Mouse (Mus musculus) limb, embryonic 10.5 days (tissue): ENCODE data around the gene Efcab12. TPM values are rescaled to one million over a fixed set of nuclear protein-coding genes. Genes with fewer than 3 reads are reported as not detected.
"Not testable (repeated sequence)": the region's sequence is repeated elsewhere in the genome, so short reads cannot be mapped to it uniquely, and the experiment has no call there.

Source experiments
- DNase-seq: peaks from one replicate; pipeline ENCODE4 v3.0.0-alpha.2; 2017; ENCODE audit warnings: low spot score
- H3K27ac ChIP-seq: fragments of 300-500 bp; sonication (generic); 2 replicates; pipeline ENCODE4 v1.5.1; 2016; ENCODE audit warnings: mild to moderate bottlenecking
- H3K27me3 ChIP-seq: fragments of 300-500 bp; sonication (generic); 2 replicates; pipeline ENCODE4 v1.6.1; 2016; ENCODE audit warnings: low read depth, mild to moderate bottlenecking; ENCODE audit not compliant: poor library complexity, severe bottlenecking
- H3K36me3 ChIP-seq: fragments of 300-500 bp; sonication (generic); 2 replicates; pipeline ENCODE4 v1.6.1; 2016; ENCODE audit warnings: mild to moderate bottlenecking, moderate library complexity
- H3K4me1 ChIP-seq: fragments of 300-500 bp; sonication (generic); 2 replicates; pipeline ENCODE4 v1.6.1; 2016
- H3K4me3 ChIP-seq: fragments of 300-500 bp; sonication (generic); 2 replicates; pipeline ENCODE4 v1.5.1; 2016; ENCODE audit warnings: mild to moderate bottlenecking, moderate library complexity
- H3K9me3 ChIP-seq: fragments of 300-500 bp; sonication (generic); replicated peaks from 2 replicates; pipeline ENCODE4 v1.6.1; 2016; ENCODE audit warnings: mild to moderate bottlenecking
- WGBS: fragments of 180-500 bp; shearing (Covaris S2); methylation state at CpG from one replicate; pipeline ENCODE4 v1.1.7; 2016; 5-methylcytosine and 5-hydroxymethylcytosine counted together
- polyA plus RNA-seq: library from polyadenylated mRNA; unstranded; fragments of >200 nt; fragmentation: Nextera tagmentation; extraction: Ambion mirVana; gene quantifications from 2 replicates; pipeline ENCODE4 v1.2.1, GENCODE M21; 2016

Efcab12 gene
- polyA plus RNA-seq: 0.49 and 0.66 TPM in 2 replicates

- peaks cover 24% of the 10 kb centered on the region for H3K36me3 ChIP-seq
- WGBS: 2% methylated on average over 19 of the region's 19 CpGs
- H3K27ac ChIP-seq: peak within 1 kb of the TSS; percentile 66
Measured at GRCm38 (mm10) chr6:115838161-115838597, at the start of gene Efcab12. TSS of gene Efcab12 (minus strand) at chr6:115838412.

GRCm38 (mm10) chr6:115886894-115887293, 48.7 kb upstream of the Efcab12 start:
- no peaks in the 10 kb centered on the region for H3K27me3 ChIP-seq
- peak overlapping the region; percentile 30; the same call in 1 of the 2 replicates for H3K27ac ChIP-seq
- H3K9me3 ChIP-seq: no peaks in the 10 kb centered on the region
- H3K4me1 ChIP-seq: peaks cover 8% of the 10 kb centered on the region
- DNase-seq: no peak
- no peak overlapping the region for H3K4me3 ChIP-seq
- peaks cover 62% of the 10 kb centered on the region for H3K36me3 ChIP-seq
- WGBS: 60% methylated on average over 4 of the region's 4 CpGs

More at GRCm38 (mm10) chr6:115838161-115838597, at the start of gene Efcab12:
- H3K27me3 ChIP-seq: no peaks in the 10 kb centered on the region
- peak within 1 kb of the TSS; percentile 47 for H3K4me3 ChIP-seq
- peaks cover 13% of the 10 kb centered on the region for H3K4me1 ChIP-seq
- no peaks in the 10 kb centered on the region for H3K9me3 ChIP-seq
- DNase-seq: peak; percentile 72

GRCm38 (mm10) chr6:115884018-115884417, 45.8 kb upstream of the Efcab12 start:
- Histone ChIP-seq H3K4me1 (peaks cover 8% of the 10 kb centered on the region), H3K27me3 (no peaks in the 10 kb centered on the region), H3K36me3 (peaks cover 67% of the 10 kb centered on the region)

GRCm38 (mm10) chr6:115880751-115881150, 42.5 kb upstream of the Efcab12 start:
- Histone ChIP-seq H3K4me3 (no peak overlapping the region), H3K36me3 (peaks cover 67% of the 10 kb centered on the region), H3K27me3 (no peaks in the 10 kb centered on the region), H3K4me1 (no peaks in the 10 kb centered on the region), H3K9me3 (no peaks in the 10 kb centered on the region), H3K27ac (no peak overlapping the region)
- 88% methylated on average over 8 of the region's 8 CpGs for WGBS
- no peak for DNase-seq

More at GRCm38 (mm10) chr6:115884018-115884417, 45.8 kb upstream of the Efcab12 start:
- Histone ChIP-seq H3K9me3 (no peaks in the 10 kb centered on the region), H3K27ac (no peak overlapping the region), H3K4me3 (no peak overlapping the region)
- DNase-seq: no peak

GRCm38 (mm10) chr6:115879736-115880135, 41.5 kb upstream of the Efcab12 start:
- H3K9me3 ChIP-seq: no peaks in the 10 kb centered on the region
- no peak overlapping the region for H3K27ac ChIP-seq
- H3K36me3 ChIP-seq: peaks cover 67% of the 10 kb centered on the region
- H3K4me3 ChIP-seq: no peak overlapping the region
- H3K4me1 ChIP-seq: no peaks in the 10 kb centered on the region
- 87% methylated on average over 6 of the region's 6 CpGs for WGBS
- H3K27me3 ChIP-seq: no peaks in the 10 kb centered on the region
- DNase-seq: no peak

GRCm38 (mm10) chr6:115878694-115879093, 40.5 kb upstream of the Efcab12 start:
- WGBS: 88% methylated on average over 6 of the region's 6 CpGs
- no peak overlapping the region for H3K4me3 ChIP-seq
- no peaks in the 10 kb centered on the region for H3K4me1 ChIP-seq
- no peak overlapping the region for H3K27ac ChIP-seq
- no peaks in the 10 kb centered on the region for H3K27me3 ChIP-seq
- peaks cover 58% of the 10 kb centered on the region for H3K36me3 ChIP-seq
- no peaks in the 10 kb centered on the region for H3K9me3 ChIP-seq
- no peak for DNase-seq

- H3K4me3 ChIP-seq: no peak overlapping the region
- no peak overlapping the region for H3K27ac ChIP-seq
- no peaks in the 10 kb centered on the region for H3K9me3 ChIP-seq
- WGBS: 85% methylated on average over 2 of the region's 2 CpGs
- no peaks in the 10 kb centered on the region for H3K4me1 ChIP-seq
- peaks cover 54% of the 10 kb centered on the region for H3K36me3 ChIP-seq
- no peaks in the 10 kb centered on the region for H3K27me3 ChIP-seq
- DNase-seq: no peak
Measured at GRCm38 (mm10) chr6:115877239-115877638, 39.0 kb upstream of the Efcab12 start.

GRCm38 (mm10) chr6:115871318-115871717, 33.1 kb upstream of the Efcab12 start:
- WGBS: no CpG with 5 or more reads among the region's 3 CpGs
- not testable (repeated sequence) for H3K4me3 ChIP-seq, H3K27me3 ChIP-seq, DNase-seq, H3K27ac ChIP-seq, H3K36me3 ChIP-seq, H3K9me3 ChIP-seq, H3K4me1 ChIP-seq

- not testable (repeated sequence) for H3K4me3 ChIP-seq, H3K27me3 ChIP-seq, H3K9me3 ChIP-seq, H3K27ac ChIP-seq, DNase-seq
- Histone ChIP-seq H3K4me1 (peaks cover 17% of the 10 kb centered on the region), H3K36me3 (peaks cover 27% of the 10 kb centered on the region)
- no CpG with 5 or more reads among the region's 3 CpGs for WGBS
Measured at GRCm38 (mm10) chr6:115867157-115867556, 28.9 kb upstream of the Efcab12 start.

- no peak for DNase-seq
- Histone ChIP-seq H3K9me3 (no peaks in the 10 kb centered on the region), H3K27ac (no peak overlapping the region), H3K27me3 (no peaks in the 10 kb centered on the region), H3K4me3 (no peak overlapping the region), H3K4me1 (peaks cover 22% of the 10 kb centered on the region), H3K36me3 (peaks cover 27% of the 10 kb centered on the region)
- WGBS: 93% methylated on average over 4 of the region's 4 CpGs
Measured at GRCm38 (mm10) chr6:115865246-115865645, 27.0 kb upstream of the Efcab12 start.

GRCm38 (mm10) chr6:115863340-115863841, 25.2 kb upstream of the Efcab12 start:
- no peak overlapping the region for H3K4me3 ChIP-seq
- no peaks in the 10 kb centered on the region for H3K9me3 ChIP-seq
- peaks cover 27% of the 10 kb centered on the region for H3K36me3 ChIP-seq
- no peaks in the 10 kb centered on the region for H3K27me3 ChIP-seq
- no peak overlapping the region for H3K27ac ChIP-seq
- WGBS: 67% methylated on average over 7 of the region's 7 CpGs
- H3K4me1 ChIP-seq: peaks cover 22% of the 10 kb centered on the region
- DNase-seq: no peak

- H3K9me3 ChIP-seq: no peaks in the 10 kb centered on the region
- no peak overlapping the region for H3K27ac ChIP-seq
- no peak overlapping the region for H3K4me3 ChIP-seq
- peaks cover 27% of the 10 kb centered on the region for H3K4me1 ChIP-seq
- H3K27me3 ChIP-seq: no peaks in the 10 kb centered on the region
- peaks cover 21% of the 10 kb centered on the region for H3K36me3 ChIP-seq
- 91% methylated on average over 7 of the region's 7 CpGs for WGBS
- no peak for DNase-seq
Measured at GRCm38 (mm10) chr6:115860027-115860556, 21.9 kb upstream of the Efcab12 start.

GRCm38 (mm10) chr6:115859258-115859657, 21.0 kb upstream of the Efcab12 start:
- Histone ChIP-seq H3K27ac (no peak overlapping the region), H3K36me3 (peaks cover 13% of the 10 kb centered on the region), H3K27me3 (no peaks in the 10 kb centered on the region), H3K4me3 (no peak overlapping the region), H3K4me1 (peaks cover 27% of the 10 kb centered on the region), H3K9me3 (no peaks in the 10 kb centered on the region)
- no peak for DNase-seq
- WGBS: 66% methylated on average over 4 of the region's 4 CpGs

- no peak for DNase-seq
- H3K27me3 ChIP-seq: no peaks in the 10 kb centered on the region
- no peaks in the 10 kb centered on the region for H3K9me3 ChIP-seq
- peaks cover 25% of the 10 kb centered on the region for H3K4me1 ChIP-seq
- H3K4me3 ChIP-seq: no peak overlapping the region
- no peaks in the 10 kb centered on the region for H3K36me3 ChIP-seq
- no peak overlapping the region for H3K27ac ChIP-seq
- 86% methylated on average over 4 of the region's 4 CpGs for WGBS
Measured at GRCm38 (mm10) chr6:115856361-115856745, 18.1 kb upstream of the Efcab12 start.
